Mouse (Mus musculus) lung, embryonic 16.5 days (tissue): ENCODE results near the gene Dph1. TPM values are rescaled to one million over a fixed set of nuclear protein-coding genes. Genes with fewer than 3 reads are reported as not detected.

Experiments used
- ATAC-seq: fragments of 200-750 bp; cut with Nextera tagmentation; 2 replicates; pipeline ENCODE4 v1.8.0; 2017; ENCODE audit warnings: low read depth, mild to moderate bottlenecking, moderate library complexity
- H3K27ac ChIP-seq: fragments of 300-500 bp; sonication (generic); 2 replicates; pipeline ENCODE4 v1.5.1; 2014; ENCODE audit warnings: mild to moderate bottlenecking, control low read depth, low read length
- H3K27me3 ChIP-seq: fragments of 300-500 bp; sonication (generic); 2 replicates; pipeline ENCODE4 v1.6.1; 2014; ENCODE audit warnings: low read depth, low read length, mixed read lengths; ENCODE audit not compliant: control insufficient read depth, insufficient read depth
- H3K36me3 ChIP-seq: fragments of 300-500 bp; sonication (generic); 2 replicates; pipeline ENCODE4 v1.6.1; 2014; ENCODE audit warnings: low read length; ENCODE audit not compliant: control insufficient read depth, insufficient read depth
- H3K4me1 ChIP-seq: fragments of 300-500 bp; sonication (generic); replicated peaks from 2 replicates; pipeline ENCODE4 v1.6.1; 2014; ENCODE audit warnings: low read length, mixed read lengths; ENCODE audit not compliant: control insufficient read depth, insufficient read depth
- H3K4me2 ChIP-seq: fragments of 300-500 bp; sonication (generic); 2 replicates; pipeline ENCODE4 v1.6.1; 2014; ENCODE audit warnings: low read depth, low read length, control low read depth
- H3K4me3 ChIP-seq: fragments of 300-500 bp; sonication (generic); 2 replicates; pipeline ENCODE4 v1.5.1; 2014; ENCODE audit warnings: mild to moderate bottlenecking, low read length, control low read depth
- H3K9ac ChIP-seq: fragments of 300-500 bp; sonication (generic); 2 replicates; pipeline ENCODE4 v1.6.1; 2014; ENCODE audit warnings: low read length, control low read depth
- H3K9me3 ChIP-seq: fragments of 300-500 bp; sonication (generic); 2 replicates; pipeline ENCODE4 v1.6.1; 2016; ENCODE audit warnings: low read length; ENCODE audit not compliant: control insufficient read depth
- WGBS: fragments of 180-500 bp; shearing (Covaris S2); extraction: QIAGEN DNeasy Blood & Tissue Kit; methylation state at CpG from one replicate; pipeline ENCODE4 v1.1.7; 2014; 5-methylcytosine and 5-hydroxymethylcytosine counted together
- polyA plus RNA-seq: library from polyadenylated mRNA; unstranded; fragments of >200 nt; fragmentation: Nextera tagmentation; extraction: Ambion mirVana; gene quantifications from 2 replicates; pipeline ENCODE4 v1.2.1, GENCODE M21; 2015

The Dph1 gene
- polyA plus RNA-seq, 1 experiment from 2014 or later = 17.9 TPM

GRCm38 (mm10) chr11:75166193-75166842 lies 24.7 kb downstream of the Dph1 start:
- Histone ChIP-seq H3K27ac (peak overlapping the region; percentile 84), H3K27me3 (peaks cover 36% of the 10 kb centered on the region), H3K4me3 (peak overlapping the region; percentile 75), H3K4me2 (peak overlapping the region; percentile 87), H3K4me1 (peaks cover 51% of the 10 kb centered on the region), H3K9ac (peak overlapping the region; percentile 87), H3K9me3 (no peaks in the 10 kb centered on the region), H3K36me3 (peaks cover 21% of the 10 kb centered on the region)
- ATAC-seq = no peak
- 9% methylated on average over 54 of the region's 55 CpGs for WGBS

- Histone ChIP-seq H3K4me2 (peak overlapping the region; percentile 87), H3K27ac (peak overlapping the region; percentile 74), H3K27me3 (peaks cover 33% of the 10 kb centered on the region), H3K4me3 (peak overlapping the region; percentile 75), H3K9ac (peak overlapping the region; percentile 87), H3K36me3 (peaks cover 21% of the 10 kb centered on the region), H3K9me3 (no peaks in the 10 kb centered on the region), H3K4me1 (peaks cover 51% of the 10 kb centered on the region)
- ATAC-seq = no peak
- WGBS = 13% methylated on average over 54 of the region's 54 CpGs
Measured at GRCm38 (mm10) chr11:75165441-75166192, 25.4 kb downstream of the Dph1 start.

DNA sequence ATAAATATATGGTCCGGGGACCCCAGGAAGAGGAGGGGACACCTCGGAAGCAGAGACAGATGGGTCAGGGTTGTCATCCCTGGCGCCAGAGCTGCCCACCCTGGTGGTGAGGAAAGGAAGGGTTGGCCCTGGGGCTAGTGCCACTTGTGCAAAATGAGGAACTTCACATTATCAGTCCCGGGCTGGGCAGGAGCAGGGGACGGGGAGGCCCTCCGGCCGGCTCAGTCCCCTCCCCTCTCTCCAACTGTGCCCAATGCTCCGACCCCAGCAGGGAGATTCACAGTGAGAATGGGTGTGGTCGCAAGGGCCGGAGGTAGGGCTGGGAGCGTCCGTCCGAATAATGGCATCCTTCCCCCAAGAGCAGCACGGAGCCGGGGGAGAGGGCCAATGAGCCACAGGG lies 26.3 kb downstream of the Dph1 start:
- Histone ChIP-seq H3K27ac (peak overlapping the region; percentile 49; the same call in 1 of the 2 replicates), H3K9me3 (no peaks in the 10 kb centered on the region), H3K36me3 (peaks cover 21% of the 10 kb centered on the region), H3K27me3 (peaks cover 27% of the 10 kb centered on the region), H3K9ac (peak overlapping the region; percentile 87), H3K4me1 (peaks cover 45% of the 10 kb centered on the region), H3K4me2 (peak overlapping the region; percentile 87), H3K4me3 (peak overlapping the region; percentile 75)
- 15% methylated on average over 15 of the region's 15 CpGs for WGBS
- ATAC-seq = no peak

GRCm38 (mm10) chr11:75164051-75164450 lies 27.0 kb downstream of the Dph1 start:
- Histone ChIP-seq H3K4me1 (peaks cover 38% of the 10 kb centered on the region), H3K36me3 (peaks cover 21% of the 10 kb centered on the region), H3K27ac (peak overlapping the region; percentile 50)

GRCm38 (mm10) chr11:75163379-75163778 lies 27.7 kb downstream of the Dph1 start:
- 76% methylated on average over 6 of the region's 6 CpGs for WGBS
- peak overlapping the region; percentile 87 for H3K9ac ChIP-seq
- H3K27me3 ChIP-seq = peaks cover 17% of the 10 kb centered on the region
- H3K36me3 ChIP-seq = peaks cover 21% of the 10 kb centered on the region
- peaks cover 45% of the 10 kb centered on the region for H3K4me1 ChIP-seq
- H3K9me3 ChIP-seq = no peaks in the 10 kb centered on the region
- H3K4me2 ChIP-seq = no peak overlapping the region; the same call in 1 of the 2 replicates
- no peak for ATAC-seq
- no peak overlapping the region for H3K4me3 ChIP-seq
- H3K27ac ChIP-seq = peak overlapping the region; percentile 86

More at GRCm38 (mm10) chr11:75164051-75164450, 27.0 kb downstream of the Dph1 start:
- no peaks in the 10 kb centered on the region for H3K9me3 ChIP-seq
- WGBS = 73% methylated on average over 2 of the region's 2 CpGs
- no peak for ATAC-seq
- H3K27me3 ChIP-seq = peaks cover 23% of the 10 kb centered on the region
- peak overlapping the region; percentile 87 for H3K9ac ChIP-seq
- H3K4me3 ChIP-seq = no peak overlapping the region
- H3K4me2 ChIP-seq = peak overlapping the region; percentile 87

GRCm38 (mm10) chr11:75162591-75163080 lies 28.4 kb downstream of the Dph1 start:
- peak overlapping the region; percentile 86 for H3K27ac ChIP-seq
- peak overlapping the region; percentile 23; the same call in 1 of the 2 replicates for H3K9ac ChIP-seq
- H3K9me3 ChIP-seq = no peaks in the 10 kb centered on the region
- H3K27me3 ChIP-seq = peaks cover 11% of the 10 kb centered on the region
- 71% methylated on average over 12 of the region's 12 CpGs for WGBS
- H3K36me3 ChIP-seq = peaks cover 21% of the 10 kb centered on the region
- no peak overlapping the region for H3K4me2 ChIP-seq
- peaks cover 50% of the 10 kb centered on the region for H3K4me1 ChIP-seq
- H3K4me3 ChIP-seq = no peak overlapping the region
- no peak for ATAC-seq

GRCm38 (mm10) chr11:75161417-75162008 lies 29.5 kb downstream of the Dph1 start:
- no peak overlapping the region for H3K4me3 ChIP-seq
- H3K9me3 ChIP-seq = no peaks in the 10 kb centered on the region
- H3K4me2 ChIP-seq = no peak overlapping the region
- H3K9ac ChIP-seq = no peak overlapping the region
- H3K27me3 ChIP-seq = peaks cover 11% of the 10 kb centered on the region
- ATAC-seq = peak; percentile 85
- peak overlapping the region; percentile 86 for H3K27ac ChIP-seq
- peaks cover 21% of the 10 kb centered on the region for H3K36me3 ChIP-seq
- 24% methylated on average over 4 of the region's 4 CpGs for whole genome bisulfite sequencing
- H3K4me1 ChIP-seq = peaks cover 60% of the 10 kb centered on the region

DNA sequence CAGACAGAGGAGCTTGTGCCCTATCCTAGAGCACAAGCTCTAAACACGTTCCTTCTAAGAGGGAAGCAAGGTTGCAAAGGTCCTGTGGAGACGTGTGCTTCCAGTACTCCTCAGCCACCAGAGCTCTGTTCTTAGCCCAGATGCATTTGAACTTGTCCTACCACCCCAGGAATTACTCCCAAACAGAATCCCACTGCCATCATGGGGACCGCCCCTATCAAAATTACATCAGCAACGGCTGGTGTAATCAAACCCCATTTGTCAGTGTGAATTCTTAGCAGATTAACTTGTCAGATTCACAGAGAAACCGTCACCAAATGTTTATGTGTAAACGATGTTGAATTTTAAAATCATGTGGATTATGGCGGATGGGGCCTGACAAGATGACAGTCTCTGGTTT lies 30.1 kb downstream of the Dph1 start:
- H3K27me3 ChIP-seq = peaks cover 6% of the 10 kb centered on the region
- H3K36me3 ChIP-seq = peaks cover 20% of the 10 kb centered on the region
- H3K4me2 ChIP-seq = no peak overlapping the region
- H3K9ac ChIP-seq = 0 out of 2 replicates have a peak overlapping the region, but pooled peaks have one; percentile 12
- no peak overlapping the region for H3K4me3 ChIP-seq
- ATAC-seq = no peak
- H3K9me3 ChIP-seq = no peaks in the 10 kb centered on the region
- H3K4me1 ChIP-seq = peaks cover 63% of the 10 kb centered on the region
- H3K27ac ChIP-seq = peak overlapping the region; percentile 86
- 53% methylated on average over 7 of the region's 7 CpGs for WGBS

GRCm38 (mm10) chr11:75159564-75159963 lies 31.5 kb downstream of the Dph1 start:
- 50% methylated on average over 2 of the region's 2 CpGs for WGBS
- no peak overlapping the region for H3K4me2 ChIP-seq
- H3K4me3 ChIP-seq = no peak overlapping the region
- no peak overlapping the region for H3K9ac ChIP-seq
- no peak overlapping the region; the same call in 1 of the 2 replicates for H3K27ac ChIP-seq
- ATAC-seq = no peak
- H3K9me3 ChIP-seq = no peaks in the 10 kb centered on the region
- H3K4me1 ChIP-seq = peaks cover 57% of the 10 kb centered on the region
- H3K27me3 ChIP-seq = peaks cover under 1% of the 10 kb centered on the region; the same call in 1 of the 2 replicates
- peaks cover 14% of the 10 kb centered on the region for H3K36me3 ChIP-seq
